Mouse (Mus musculus): ENCODE measurements around the gene Slc6a19. TPM values are rescaled to one million over a fixed set of nuclear protein-coding genes. Genes with fewer than 3 reads are reported as not detected.
"Not testable (repeated sequence)": the region's sequence is repeated elsewhere in the genome, so short reads cannot be mapped to it uniquely, and the experiment has no call there.

Gene Slc6a19
- total RNA-seq, 2 experiments from 2014 or later: not detected

DNA sequence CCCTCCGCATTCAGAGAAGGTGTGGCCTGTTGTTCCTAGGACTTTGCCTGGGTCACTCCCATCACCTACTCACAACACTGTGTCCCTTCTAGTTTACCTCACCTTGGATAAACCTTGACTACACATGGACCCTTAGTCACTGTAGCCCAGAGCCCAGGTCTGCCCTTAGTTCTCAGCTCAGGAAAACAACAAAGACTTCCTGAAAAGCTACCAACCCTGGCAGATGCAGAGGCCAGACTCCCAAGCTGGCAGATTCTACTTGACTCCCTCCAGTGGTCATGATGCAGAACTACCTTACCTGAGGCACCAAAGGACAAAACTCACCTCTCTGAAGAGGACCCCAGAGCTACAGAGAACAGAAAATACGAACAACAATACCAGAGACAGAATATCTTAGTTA, 9.4 kb upstream of the Slc6a19 start:
- no peak for DNase-seq
- intact Hi-C loops (cut with DNase I): no loop called here

DNA sequence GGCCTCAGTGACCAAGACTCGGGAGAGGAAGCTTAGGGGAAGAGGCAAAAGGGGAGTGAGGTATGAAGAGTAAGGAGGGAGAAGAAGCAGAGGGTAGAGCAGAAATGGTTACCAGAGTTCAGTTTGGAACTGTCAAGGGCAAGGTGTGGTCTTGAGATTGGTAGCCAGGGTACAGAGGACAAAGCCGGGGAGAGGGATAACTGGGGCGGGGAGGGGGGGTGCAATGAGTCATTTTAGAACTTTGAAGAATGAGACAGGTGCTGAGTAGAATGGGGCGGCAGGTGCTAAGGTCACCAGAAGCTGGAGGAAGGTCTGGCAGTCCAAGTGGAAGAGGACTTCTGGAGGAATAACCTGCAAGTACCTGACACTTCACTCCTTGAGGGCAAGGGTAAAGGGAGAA, 8.5 kb upstream of the Slc6a19 start:
- no peak for DNase-seq
- intact Hi-C loops (cut with DNase I): no loop called here

DNA sequence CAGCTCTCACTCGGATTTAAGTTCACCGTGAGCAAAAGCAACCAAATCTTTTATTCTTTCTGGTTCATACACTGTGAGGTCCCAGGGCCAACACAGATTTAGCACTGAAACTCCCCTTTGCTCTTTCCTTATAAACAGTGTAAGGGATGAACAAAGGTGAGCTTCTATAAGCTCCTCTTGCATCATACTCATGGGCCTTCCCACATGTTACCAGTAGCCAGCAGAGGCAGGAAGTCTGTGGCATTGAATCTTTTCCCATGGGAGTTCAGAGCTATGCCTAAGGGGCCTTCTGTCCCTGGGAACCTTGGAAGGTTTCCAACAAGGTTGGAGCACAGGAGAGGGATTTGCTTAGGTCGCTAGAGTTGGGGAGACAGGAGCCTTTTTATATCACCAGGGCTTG, 7.6 kb upstream of the Slc6a19 start:
- intact Hi-C loops (cut with DNase I): no loop called here
- DNase-seq: no peak

DNA sequence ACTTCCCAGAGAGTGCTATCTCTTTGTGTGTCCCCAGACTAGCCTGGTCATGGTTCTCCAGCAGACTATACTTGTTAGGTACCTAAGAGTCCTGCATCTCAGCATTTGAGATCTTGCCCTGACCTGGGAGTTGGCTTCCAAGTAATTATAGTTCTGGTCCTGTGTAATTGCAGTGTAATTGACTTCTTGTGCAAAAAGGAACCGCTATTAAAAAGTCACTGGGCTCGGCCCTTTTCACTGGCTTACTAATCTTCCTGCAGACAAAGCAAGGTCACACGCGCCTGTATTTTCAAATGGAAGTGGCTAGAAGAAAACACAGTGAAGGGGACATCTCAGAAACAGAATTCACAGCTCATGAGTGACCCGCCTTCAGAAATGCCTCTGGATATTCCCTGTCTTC, 7.1 kb upstream of the Slc6a19 start:
- intact Hi-C loops (cut with DNase I): no loop called here

DNA sequence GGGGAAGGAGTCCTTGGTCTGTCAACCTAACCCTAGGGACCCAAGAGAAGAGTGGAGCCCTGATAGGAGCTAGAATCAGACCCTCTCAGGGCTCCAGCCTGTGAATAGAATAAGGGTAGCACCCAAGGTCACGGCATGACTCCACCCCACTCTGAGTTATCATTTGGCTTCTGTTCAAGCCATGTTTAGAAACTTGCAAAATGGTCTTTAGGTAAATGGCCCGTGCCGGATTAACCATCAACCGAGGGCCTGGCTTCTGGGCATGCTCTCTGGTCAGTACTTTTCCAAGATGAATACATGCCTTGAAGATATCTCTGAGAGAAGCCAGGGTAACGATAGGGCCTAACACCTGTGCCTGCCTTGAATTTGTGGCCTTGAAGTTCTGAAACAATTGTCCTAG, 6.6 kb upstream of the Slc6a19 start:
- DNase-seq: no peak
- intact Hi-C loops (cut with DNase I): no loop called here

More for the DNA sequence above, 7.1 kb upstream of the Slc6a19 start:
- no peak for DNase-seq

DNA sequence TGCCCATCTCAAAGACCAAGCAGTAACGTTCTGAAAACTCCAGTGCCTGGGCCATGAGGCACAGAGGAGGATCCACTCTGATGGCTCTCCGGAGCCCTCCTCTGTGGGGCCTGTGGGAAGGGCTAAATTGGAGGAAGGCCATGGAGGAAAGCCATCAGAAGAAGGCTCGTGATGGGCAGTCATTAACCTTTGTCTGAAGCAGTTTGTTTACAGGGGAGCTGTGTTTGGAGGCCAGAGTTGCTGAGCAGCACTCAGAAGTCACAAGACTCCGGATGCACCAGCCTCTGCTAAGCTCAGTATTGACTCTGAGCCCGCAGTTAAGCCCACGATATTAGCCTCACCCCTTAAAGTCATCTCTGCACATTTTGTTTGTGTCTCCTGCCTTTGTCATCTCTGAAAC, 4.8 kb upstream of the Slc6a19 start:
- no peak for DNase-seq
- intact Hi-C loops (cut with DNase I): no loop called here

DNA sequence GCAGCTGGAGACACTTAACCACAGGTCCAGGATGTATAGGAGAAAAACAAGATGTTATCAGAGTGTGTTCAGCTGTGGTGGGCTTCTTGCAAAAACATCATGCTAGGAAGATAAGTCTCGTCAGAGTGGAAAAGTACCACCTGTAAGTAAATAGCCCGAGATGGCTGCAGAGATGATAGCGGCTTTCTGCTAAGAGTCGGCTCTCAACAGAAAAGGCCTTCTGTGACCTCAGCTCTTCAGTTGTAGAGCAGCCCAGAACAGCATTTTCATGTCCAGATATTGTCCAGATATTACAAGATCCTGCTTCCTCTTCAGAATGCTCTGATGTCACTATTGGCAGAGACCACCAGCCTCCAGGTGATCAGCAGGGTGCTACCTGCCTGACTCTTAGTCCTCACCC, 1.2 kb downstream of the Slc6a19 start:
- intact Hi-C loops (cut with DNase I); DNase-seq: not testable (repeated sequence)

DNA sequence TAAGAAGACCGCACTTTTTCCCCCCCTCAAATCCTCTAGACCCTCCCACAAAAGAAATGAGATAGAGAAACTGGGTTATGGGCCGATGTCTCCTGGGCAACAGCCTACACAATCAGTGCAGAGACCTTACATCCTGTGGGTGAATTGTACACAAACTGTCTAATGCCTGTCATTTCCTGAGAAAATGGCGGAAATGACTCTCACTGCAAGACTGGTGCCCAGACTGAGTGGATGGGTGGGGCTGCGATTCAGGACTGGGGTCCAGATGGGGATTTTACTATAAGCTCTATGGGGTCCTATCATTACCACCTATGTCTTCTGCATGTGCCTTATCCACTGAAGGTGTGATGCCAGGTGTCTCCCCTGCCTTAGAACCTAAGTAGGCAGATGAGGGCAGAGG, 1.9 kb downstream of the Slc6a19 start:
- intact Hi-C loops (cut with DNase I): no loop called here
- no peak for DNase-seq

DNA sequence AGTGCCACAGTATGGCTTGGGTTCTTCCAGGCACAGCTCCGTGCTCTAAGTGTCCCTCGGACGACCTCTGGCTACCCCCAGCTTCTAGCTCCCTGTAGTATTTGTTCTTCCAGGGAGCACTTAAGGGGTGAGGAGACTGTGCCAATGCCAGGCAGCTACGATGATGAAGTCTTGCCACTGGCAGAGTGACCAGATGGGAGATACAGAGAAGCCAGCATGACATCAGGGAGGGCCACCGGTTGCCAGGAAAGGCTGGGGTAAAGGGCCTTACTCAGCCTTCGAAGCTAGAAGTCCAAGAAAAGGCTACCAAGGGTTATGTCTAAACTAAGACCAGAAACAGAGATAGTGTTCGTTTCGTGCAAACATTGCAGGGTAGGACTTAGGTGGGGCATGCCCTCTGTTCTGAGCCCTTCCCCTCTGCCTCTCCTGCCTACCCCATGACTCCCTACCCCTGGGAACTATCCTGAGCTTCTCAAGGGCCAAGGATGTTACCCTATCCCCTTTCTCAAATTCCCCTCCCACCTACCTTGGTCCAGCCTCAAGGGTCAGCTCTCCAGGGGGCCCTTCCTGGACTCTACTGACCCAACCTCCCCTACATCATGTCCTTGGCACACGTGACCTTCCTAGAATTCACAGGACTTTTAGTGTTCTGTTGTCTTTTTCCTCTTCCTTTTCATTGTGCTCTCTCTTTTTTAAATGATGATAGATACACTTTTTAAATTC, 3.3 kb downstream of the Slc6a19 start:
- intact Hi-C loops (cut with DNase I): no loop called here

DNA sequence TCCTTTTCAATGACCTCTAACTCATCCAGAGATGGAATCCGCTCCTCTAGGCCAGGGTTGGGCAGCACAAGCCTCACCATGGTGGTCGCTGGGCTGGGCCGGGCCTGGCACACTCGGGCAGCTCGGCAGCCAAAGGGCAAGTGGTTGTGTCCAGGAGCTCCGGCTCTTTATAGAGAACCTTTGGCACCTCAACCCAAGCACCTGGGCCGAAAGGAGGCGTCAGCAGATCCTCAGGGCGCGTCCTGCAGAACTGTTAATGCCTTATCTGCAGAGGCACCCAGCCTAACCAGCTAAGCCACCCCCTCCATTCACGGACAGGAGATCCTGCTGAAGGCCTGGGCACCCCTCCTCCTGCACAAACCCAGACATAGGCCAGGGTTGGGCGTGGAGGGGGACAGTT, 4.1 kb downstream of the Slc6a19 start:
- intact Hi-C loops (cut with DNase I): no loop called here
- no peak for DNase-seq

More for the DNA sequence above, 3.3 kb downstream of the Slc6a19 start:
- peak; percentile 63 for DNase-seq

DNA sequence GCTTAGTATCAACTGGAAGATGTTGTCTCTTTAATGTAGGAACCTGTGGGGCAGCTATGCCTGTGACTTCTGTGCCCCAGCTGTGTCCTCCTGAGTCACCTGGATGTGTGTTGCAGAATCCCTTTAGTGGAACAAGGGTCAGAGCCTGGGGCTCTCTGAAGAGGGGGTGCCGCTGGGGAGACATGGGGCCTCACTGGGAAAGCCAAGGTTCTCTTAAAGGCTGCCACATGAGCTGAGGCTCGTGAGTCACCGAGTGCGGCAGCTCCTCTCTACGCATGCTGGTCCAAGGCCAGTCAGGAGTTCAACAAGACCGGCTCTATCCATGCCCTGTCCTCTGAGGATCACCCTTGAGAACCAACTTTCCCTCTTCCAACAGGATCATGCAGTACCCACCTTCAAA, 5.0 kb downstream of the Slc6a19 start:
- intact Hi-C loops (cut with DNase I): no loop called here
- no peak for DNase-seq

DNA sequence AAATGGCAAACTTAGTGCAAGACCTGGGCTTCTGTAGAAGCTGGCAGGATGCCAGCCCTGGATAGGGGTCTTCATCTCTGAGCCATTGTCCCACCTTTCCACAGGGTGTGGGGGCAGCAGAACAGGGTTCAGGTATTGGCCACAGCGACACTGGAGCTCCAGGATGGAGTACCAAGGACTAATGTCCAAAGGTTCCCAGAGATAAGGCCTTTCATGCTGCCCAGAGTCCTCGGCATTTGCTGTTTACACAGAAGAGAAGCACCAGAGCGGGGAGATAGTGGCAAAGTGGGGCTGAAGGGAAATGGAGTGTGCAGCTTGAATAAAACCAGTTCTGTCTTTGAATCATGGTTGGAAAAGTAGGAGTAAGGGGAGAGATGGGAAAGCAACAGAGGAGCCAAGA, 8.1 kb downstream of the Slc6a19 start:
- no peak for DNase-seq
- intact Hi-C loops (cut with DNase I): no loop called here

DNA sequence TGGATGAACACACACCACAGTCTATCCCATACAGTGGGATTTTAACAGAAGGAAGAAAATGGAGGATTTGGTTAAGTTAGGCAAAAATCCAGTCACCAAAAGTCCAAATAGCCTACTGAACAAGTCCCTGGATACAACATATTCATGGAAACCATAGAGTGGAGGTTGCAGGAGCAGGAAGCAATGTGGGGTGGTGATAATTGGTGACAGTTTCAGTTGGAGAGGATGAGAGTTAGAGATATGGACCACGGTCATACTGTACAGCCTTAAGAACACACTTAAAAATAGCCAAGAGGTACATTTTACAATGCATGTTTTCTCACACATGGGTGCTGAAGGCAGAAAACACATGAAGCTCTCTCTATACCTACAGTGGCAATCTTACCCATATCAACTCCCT, 9.7 kb downstream of the Slc6a19 start:
- intact Hi-C loops (cut with DNase I): no loop called here
- DNase-seq: no peak

DNA sequence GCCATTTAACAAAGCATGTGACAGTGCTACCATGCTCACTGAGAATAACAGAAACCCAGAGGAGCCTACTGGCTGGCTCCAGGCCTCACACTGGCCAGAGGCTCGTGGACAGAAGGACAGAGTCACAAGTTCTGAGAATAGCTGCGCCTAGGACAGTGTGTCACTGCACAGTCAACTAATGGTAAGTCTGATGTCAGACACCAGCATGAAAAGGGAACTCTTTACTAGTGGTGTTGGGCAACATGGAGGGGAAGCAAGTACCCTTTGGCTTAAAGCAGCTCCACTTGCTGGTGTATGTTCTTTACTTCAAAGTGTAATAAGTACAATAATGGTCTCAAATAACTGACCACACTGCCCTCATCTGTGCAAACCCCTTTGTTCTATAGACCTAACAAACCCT, 11.3 kb downstream of the Slc6a19 start:
- DNase-seq: no peak
- intact Hi-C loops (cut with DNase I): no loop called here

DNA sequence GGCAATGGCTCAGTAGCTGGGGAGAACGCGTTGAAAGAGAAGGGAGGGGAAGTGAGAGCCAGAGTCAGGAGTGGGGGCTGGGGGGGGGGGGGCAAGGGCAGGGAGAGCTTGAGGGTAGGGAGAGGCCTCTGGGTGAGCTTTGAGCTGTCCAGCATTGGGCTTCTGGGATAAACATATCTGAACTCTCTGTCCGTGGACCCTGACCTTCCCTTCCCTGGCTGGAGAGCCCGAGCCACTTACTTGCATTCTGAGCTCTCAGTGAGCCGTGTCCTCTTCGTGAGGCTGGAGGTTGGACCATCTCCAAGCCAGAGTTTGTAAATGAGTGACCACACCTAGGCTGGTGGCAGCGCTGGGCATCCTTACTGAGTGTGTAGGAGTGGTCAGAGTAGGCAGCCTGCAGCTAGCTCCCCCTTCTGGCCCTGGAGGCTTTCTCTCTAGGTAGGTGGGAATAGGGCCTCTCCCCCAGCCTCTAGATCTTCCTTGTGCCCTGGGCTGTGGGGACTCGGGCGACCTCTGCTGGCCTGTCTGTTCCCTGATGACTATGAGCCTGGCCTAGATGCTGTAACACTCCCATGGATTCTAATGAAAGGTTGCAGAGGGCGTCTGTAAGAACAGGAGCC, 12.3 kb downstream of the Slc6a19 start:
- intact Hi-C loops (cut with DNase I): no loop called here
- DNase-seq: peak; percentile 77

DNA sequence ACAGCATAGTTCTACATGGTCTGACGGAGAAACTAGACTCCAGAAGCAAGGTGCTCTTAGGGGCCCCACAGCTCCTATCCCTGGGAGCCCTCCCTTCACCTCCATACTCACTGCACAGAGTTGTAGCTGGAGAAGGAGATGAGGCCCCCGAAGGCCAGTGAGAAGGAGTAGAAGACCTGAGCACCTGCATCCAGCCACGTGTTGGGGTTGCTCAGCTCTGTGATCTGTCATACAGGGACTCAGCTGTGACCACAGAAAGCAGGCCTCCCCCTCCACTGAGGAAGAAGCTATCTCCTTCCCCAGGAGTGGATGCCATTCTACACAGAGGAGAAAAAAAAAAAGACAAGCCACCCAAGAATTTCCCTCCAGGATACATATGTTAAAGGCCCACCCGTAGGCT, 15.7 kb downstream of the Slc6a19 start:
- intact Hi-C loops (cut with DNase I): loop anchor here (10.0 kb wide), 1 partner anchor 134 kb away; no protein-coding TSS in a partner anchor
- DNase-seq: no peak

DNA sequence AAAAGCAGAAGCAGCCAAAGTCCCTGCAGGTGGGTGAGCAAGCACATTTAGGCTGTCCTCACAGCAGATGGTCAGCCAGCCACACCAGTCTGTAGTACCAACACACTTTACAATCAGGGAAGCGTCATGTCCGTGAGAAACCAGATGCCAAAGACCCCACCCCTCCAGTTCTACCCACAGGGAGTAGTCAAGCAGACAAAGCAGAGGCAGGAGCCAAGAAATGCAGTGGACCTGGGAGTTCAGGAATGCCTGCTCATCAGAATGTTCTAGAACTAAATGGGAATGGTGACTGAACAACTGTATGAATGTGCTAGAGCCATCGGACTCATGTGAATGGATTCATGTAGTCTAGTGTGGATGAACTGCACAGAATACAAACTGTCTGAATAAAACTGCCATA, 17.1 kb downstream of the Slc6a19 start:
- no peak for DNase-seq
- intact Hi-C loops (cut with DNase I): loop anchor here (10.0 kb wide), 1 partner anchor 133 kb away; no protein-coding TSS in a partner anchor

DNA sequence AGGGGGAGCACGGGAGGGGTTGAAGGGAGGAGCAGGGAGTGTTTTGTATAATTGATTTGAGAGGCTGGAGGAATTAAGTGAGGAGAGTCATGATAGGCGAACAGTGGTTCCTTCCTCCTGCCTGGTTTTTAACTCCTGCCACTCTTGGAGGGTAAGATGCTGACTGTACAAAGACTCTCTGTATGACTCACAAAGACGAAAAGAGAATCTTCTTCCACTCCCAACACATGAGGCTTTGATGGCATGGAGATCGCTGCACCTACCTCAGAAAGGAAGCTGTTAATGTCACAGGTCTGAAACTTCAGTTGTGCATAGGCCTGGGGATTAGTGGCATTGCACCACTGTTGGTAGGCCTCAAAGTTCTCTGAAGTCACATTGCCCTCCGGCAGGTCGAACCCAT, 19.2 kb downstream of the Slc6a19 start:
- no peak for DNase-seq
- intact Hi-C loops (cut with DNase I): loop anchor here (10.0 kb wide), 1 partner anchor 131 kb away; no protein-coding TSS in a partner anchor

DNA sequence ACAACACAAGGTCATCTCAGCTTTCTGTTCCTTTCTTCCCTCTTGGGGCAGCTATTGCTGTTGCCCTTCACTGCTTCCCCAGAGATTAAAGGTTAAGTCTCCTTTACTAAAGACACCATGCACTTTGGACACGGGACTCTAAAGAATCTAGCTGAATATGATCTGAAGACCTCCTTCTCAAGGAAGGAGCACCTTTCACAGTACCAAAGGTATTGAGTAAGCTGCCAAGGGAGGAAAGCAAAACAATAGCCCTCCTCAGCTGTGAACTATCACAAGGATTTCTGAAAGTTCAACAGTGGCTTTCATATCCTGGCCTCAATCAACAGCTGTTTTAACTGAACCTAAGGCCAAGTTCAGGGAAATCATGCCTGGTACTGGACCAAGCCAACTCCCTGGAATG, 20.3 kb downstream of the Slc6a19 start:
- intact Hi-C loops (cut with DNase I): loop anchor here (10.0 kb wide), 1 partner anchor 130 kb away; no protein-coding TSS in a partner anchor
- DNase-seq: no peak

DNA sequence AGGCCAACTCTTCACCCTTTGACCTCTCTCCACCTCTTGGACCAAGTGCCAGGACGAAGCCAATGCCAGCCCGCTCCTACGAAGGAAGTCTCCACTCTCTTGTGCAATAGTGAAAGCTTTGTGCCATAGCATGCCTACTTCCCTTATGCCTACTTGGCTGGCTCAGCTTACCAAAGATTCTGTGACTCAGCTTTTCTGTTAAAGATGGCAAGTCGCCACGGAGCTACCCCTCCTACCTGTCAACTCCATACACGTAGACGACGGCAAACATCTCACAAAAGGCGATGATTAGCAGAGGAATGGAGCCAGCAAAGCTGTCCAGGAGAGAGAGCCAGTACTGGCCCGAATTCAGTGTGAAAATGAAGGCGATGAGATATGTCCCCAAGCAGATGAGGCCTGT, 21.0 kb downstream of the Slc6a19 start:
- intact Hi-C loops (cut with DNase I): loop anchor here (10.0 kb wide), 1 partner anchor 129 kb away; no protein-coding TSS in a partner anchor
- DNase-seq: no peak

DNA sequence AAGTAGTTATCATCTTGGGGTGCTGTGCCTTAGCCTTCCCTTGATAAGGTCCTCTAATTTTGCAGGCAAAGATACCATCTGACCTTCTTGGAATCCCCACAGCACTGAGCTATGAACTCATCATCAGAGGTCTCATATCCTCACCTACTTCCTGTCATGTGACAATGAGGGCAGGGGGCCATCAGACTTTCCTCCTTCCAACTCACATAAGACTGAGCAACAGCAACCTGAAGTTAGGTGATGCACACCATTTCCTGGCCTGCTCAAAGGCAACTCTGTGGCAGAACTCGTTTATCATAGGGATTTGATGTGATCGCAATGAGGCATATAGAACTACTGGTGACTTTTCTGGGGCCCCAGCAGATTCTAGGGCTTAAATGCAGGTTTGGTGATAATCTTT, 22.4 kb downstream of the Slc6a19 start:
- DNase-seq: no peak
- intact Hi-C loops (cut with DNase I): loop anchor here (10.0 kb wide), 1 partner anchor 127 kb away; no protein-coding TSS in a partner anchor

DNA sequence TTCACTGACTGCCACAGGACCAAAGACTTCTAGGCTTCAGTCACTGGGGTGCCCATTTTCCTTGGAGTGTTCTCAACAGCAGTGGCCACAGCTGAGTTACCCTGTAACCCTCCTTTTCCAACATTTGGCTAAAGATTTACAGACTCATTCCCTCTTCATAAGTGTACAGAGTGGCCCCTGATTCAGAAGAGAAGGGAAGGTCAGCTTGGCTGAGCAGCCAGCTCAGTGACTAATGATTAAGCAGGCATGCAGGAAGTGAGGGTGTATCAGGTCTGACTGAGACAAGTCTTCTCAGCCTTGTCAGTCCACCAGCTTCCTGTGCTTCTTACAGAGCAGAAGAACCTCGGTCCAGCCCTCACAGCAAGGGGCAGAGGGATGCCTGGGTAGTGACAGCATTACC, 24.3 kb downstream of the Slc6a19 start:
- no peak for DNase-seq

More for the DNA sequence above, 24.3 kb downstream of the Slc6a19 start:
- intact Hi-C loops (cut with DNase I): loop anchor here (10.0 kb wide), 1 partner anchor 126 kb away; no protein-coding TSS in a partner anchor
